Mouse (Mus musculus): ENCODE results near the gene Ecel1.

DNA sequence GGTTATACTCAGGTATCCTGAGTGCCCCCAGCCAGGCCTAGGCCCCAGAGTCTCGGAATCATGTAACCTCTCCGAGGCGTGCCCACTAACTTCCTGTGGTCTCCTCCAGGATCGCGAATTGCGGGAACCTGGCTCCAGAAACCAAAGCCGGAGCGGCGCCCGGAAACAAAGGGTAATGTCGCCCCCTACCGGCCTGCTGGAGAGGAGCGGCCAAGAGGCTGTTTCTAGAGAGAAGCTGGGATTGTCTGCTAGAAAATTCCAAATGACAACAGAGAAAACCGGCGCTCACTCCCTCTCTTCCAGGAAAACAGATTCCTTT, 30.7 kb upstream of the Ecel1 start:
- TF ChIP-seq CTCF (IDR thresholded peaks at IDR 0.05; ENCODE audit: low read depth) = peak; percentile 89
- no peak for TF ChIP-seq EP300 (IDR thresholded peaks at IDR 0.05; ENCODE audit: low read depth)
